Mouse (Mus musculus): ENCODE results near the gene Haus6.
"Not testable (repeated sequence)": the region's sequence is repeated elsewhere in the genome, so short reads cannot be mapped to it uniquely, and the experiment has no call there.

Gene Haus6

GRCm38 (mm10) chr4:86611524-86612288 is at the start of gene Haus6:
Haus6 (minus strand) TSS chr4:86612055.
- in situ Hi-C loops (cut with MboI, MseI), result loop anchor here (5.0 to 10.0 kb wide), 2 partner anchors 34 to 83 kb away; partner anchors contain the start of gene Rraga (in 1 of the 2)

DNA sequence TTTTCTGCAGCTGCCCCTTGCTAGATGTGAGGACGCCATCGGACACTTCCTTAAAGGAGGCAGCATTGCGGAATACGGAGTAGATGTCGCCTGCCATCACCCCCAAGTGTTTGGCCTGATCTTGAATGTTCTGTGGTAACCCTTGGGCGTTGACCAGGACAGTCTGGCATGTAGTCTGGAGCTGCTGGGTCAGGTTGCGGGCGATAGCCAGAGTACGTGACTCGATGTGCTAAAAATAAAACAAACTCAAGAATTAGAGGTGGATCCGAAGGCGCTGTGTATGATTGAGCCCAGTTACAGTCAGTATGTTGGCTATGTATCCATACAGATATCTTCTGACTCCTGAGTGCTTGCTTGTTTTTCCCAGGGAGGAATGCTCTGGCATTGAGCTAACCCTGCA is 45.3 kb upstream of the Haus6 start:
- in situ Hi-C loops (cut with MboI, MseI), result loop anchor here in 1 of 2 experiments (5.0 kb wide), 1 partner anchor 40 kb away; no protein-coding TSS in a partner anchor

- in situ Hi-C loops (cut with MboI, MseI), result loop anchor here in 1 of 2 experiments (5.0 kb wide), 1 partner anchor 41 kb away; no protein-coding TSS in a partner anchor
Observed at GRCm38 (mm10) chr4:86656410-86656809, 44.6 kb upstream of the Haus6 start.

- in situ Hi-C loops (cut with MboI, MseI), result loop anchor here in 1 of 2 experiments (5.0 kb wide), 1 partner anchor 40 kb away; no protein-coding TSS in a partner anchor
Observed at GRCm38 (mm10) chr4:86651686-86652384, 40.0 kb upstream of the Haus6 start.

DNA sequence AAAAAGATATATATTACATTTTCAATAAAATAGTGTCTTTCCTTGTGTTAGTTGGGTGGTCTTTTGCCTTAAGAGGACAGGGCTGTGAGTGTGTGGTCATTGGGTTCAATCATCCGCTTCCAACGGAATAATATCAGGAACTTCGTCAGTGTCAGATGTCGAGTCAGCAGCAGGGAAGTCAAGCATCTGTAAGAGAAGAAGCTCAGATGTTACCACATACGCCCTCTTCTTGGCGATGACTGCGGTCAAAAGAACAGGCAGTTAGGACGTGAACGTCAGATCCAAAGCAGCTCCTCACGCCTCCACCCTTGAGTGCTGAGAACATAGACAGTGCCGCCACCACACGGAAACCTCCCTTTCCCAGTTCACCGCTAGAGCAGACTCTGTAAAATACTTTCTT is 36.5 kb upstream of the Haus6 start:
- in situ Hi-C loops (cut with MboI, MseI), result not testable (repeated sequence)

DNA sequence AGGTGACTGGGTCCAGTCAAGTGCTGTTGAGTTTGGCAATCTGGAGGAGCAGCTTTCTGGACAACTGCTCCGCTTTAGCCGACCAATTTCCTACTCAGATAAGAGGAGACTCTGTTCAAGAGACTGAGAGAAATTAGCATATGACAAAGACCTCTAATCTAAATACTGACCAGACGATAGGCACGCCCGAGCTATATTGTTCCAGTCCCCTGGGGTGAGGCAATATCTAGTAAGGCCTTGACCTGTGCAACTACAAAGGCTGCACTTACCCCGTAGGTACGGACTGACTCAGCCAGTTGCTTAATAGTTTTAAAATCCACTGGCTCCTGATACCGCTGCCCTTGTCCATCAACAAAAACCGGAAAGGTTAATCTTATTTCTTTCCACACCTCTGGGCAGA is 25.7 kb upstream of the Haus6 start:
- in situ Hi-C loops (cut with MboI, MseI), result not testable (repeated sequence)

DNA sequence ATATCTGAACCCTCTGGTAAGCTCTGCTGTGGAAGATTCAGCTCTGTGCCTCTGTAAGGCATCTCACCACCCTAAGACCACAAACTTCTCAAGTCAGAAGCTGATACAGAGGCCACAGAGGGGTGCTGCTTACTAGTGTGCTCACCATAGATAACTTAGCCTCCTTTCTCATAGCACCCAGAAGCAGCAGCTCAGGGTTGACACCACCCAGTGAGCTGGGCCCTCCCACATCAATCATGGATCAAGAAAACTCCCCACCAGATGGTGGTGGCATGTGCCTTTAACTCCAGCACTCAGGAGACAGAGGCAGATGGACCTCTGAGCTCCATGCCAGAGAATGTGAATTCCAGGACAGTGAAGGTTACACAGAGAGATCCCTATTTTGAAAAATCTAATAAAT is 23.0 kb upstream of the Haus6 start:
- in situ Hi-C loops (cut with MboI, MseI), result not testable (repeated sequence)

DNA sequence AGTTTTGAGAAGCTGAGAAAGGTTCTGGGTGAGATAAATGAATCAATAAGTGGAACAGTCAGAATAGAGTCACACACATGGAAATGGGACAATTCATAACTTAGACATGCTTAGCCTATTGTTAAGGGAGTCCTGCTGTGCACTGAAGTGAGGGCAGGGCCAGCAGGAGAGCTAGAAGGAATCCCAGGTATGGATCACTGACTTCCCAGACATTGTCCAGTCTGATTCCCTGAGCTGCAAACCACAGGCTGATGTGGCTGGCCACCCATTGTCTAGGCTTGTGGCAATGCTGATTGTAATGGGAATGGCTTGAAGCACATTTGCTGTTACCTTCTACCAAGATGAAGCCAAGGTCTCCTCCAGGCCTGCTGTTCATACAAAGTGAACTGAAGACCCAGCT is 22.5 kb upstream of the Haus6 start:
- in situ Hi-C loops (cut with MboI, MseI), result not testable (repeated sequence)

- in situ Hi-C loops (cut with MboI, MseI), result not testable (repeated sequence)
Observed at GRCm38 (mm10) chr4:86632556-86632955, 20.7 kb upstream of the Haus6 start.

GRCm38 (mm10) chr4:86631831-86632230 is 20.0 kb upstream of the Haus6 start:
- in situ Hi-C loops (cut with MboI, MseI), result no loop called here

DNA sequence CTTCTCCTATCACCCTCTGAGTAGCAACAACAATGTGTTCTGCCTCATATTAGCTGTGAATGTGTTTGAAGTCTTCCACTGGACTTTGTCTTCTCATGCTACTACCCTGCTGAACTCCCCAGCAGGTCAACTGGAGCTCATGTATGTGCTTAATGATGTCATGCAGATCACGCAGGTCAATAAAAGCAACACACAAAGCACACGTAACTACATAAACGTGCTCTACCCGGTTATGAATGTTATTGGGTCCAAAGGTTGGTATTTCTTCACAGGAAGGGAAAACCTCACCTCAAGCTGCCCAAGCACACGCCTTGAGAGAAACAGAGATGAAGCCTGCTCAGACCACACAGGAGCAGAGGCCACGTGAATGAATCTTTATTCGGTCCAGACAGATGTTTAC is 14.6 kb upstream of the Haus6 start:
- in situ Hi-C loops (cut with MboI, MseI), result loop anchor here (5.0 kb wide), 1 partner anchor 36 kb away; no protein-coding TSS in a partner anchor

DNA sequence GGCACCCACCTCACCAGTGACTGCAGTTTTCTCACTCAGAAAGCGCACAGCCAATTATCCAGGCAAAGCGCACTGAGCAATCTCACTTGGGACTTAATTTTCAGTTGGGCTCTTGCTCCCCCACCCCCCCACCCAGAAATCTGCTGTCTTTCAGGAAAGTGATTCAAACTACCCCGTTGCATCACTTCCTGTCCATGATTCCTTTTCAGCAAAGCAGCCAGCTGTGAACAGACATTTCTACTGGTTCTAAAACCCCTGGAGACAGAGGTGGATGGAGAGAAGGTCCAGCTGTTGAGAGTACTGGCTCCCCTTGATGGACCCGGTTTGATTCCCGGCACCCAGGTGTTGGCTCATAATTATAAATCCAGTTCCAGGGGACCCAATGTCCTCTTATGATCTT is 13.6 kb upstream of the Haus6 start:
- in situ Hi-C loops (cut with MboI, MseI), result loop anchor here (5.0 kb wide), 1 partner anchor 37 kb away; no protein-coding TSS in a partner anchor

DNA sequence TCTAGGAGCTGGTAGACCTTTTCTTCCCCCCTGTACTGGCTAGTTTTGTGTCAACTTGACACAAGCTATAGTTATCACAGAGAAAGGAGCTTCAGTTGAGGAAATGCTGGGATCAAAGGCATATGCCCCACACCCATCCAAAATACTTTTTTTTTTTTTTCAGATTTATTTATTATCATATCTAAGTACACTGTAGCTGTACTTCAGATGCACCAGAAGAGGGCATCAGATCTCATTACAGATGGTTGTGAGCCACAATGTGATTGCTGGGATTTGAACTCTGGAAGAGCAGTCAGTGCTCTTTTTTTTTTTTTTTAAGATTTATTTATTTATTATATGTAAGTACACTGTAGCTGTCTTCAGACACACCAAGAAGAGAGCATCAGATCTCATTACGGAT is 10.7 kb upstream of the Haus6 start:
- in situ Hi-C loops (cut with MboI, MseI), result not testable (repeated sequence)

- in situ Hi-C loops (cut with MboI, MseI), result no loop called here
Observed at GRCm38 (mm10) chr4:86622116-86622515, 10.3 kb upstream of the Haus6 start.

DNA sequence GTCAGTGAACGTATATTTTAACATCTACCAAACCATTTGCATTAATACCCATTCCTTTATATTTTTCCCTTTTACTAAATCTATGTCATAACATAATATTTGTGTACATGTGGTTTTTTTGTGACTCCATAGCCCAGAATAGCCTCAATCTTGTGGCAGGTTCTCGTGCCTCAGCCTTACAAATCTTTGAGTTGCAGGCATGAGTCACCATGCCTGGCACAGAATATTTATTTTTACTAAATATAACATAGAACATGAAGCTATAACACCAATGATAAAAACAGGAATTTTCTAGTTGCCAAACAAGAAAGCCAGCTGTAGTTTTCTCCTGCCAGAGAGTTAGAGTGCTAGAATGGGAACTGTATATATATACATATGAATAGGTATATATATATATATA is 8.7 kb upstream of the Haus6 start:
- in situ Hi-C loops (cut with MboI, MseI), result no loop called here

DNA sequence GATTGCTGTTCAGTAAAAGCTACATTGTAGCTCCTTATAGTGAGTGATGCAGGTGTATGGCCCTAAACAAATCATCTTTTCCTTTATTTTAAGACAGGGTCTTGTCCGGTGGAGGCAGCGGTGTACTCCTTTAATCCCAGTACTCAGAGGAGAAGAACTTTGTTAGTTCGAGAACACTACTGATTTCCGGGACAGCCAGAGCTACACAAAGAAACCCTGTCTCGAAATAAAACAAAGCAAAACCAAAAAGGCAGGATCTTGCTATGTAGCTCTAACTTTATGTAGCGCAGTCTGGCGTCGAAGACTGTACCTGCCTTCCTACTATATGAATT is 400 bp upstream of the Haus6 start:
- in situ Hi-C loops (cut with MboI, MseI), result loop anchor here (5.0 to 10.0 kb wide), 2 partner anchors 35 to 83 kb away; partner anchors contain the start of gene Rraga (in 1 of the 2)

DNA sequence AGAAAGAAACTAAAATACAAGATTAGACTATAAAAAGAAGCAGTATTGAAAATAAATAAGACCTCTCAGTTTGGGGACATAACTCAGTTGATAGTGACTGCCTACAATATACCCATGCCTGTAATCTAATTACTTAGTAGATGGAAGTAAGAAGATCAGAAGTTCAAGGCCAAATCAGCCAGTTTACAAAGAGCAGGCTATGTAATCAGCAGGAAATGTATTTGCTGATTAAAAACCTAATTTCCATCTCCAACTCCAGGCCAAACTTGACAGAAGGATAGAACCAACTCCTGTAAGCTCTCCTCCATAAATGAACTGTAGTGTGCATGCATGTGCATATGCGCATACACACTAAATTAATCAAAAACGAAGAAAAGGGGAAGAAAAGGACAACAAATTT is 20.6 kb downstream of the Haus6 start:
- in situ Hi-C loops (cut with MboI, MseI), result no loop called here

- in situ Hi-C loops (cut with MboI, MseI), result no loop called here
Observed at GRCm38 (mm10) chr4:86588236-86588635, 23.6 kb downstream of the Haus6 start.

- in situ Hi-C loops (cut with MboI, MseI), result no loop called here
Observed at GRCm38 (mm10) chr4:86580591-86580990, 31.3 kb downstream of the Haus6 start.

DNA sequence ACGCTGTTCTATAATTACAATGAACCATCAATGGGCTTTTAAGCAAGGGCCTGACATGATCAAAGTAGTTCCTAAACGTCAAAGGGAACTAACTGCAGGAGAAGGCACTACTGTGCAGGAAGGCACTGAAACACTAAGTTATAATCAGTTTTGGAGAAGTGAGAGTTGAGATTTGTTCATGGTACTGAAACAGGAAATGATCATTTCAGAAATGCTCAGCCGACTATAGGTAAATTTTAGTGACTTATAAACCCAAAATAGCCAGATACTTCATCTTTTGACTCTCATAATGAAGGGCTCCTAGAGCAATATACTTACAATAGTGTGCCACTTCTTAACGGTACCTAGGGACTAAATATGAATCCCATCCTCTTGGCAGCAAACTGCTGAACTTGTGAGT is 31.8 kb downstream of the Haus6 start:
- in situ Hi-C loops (cut with MboI, MseI), result no loop called here

DNA sequence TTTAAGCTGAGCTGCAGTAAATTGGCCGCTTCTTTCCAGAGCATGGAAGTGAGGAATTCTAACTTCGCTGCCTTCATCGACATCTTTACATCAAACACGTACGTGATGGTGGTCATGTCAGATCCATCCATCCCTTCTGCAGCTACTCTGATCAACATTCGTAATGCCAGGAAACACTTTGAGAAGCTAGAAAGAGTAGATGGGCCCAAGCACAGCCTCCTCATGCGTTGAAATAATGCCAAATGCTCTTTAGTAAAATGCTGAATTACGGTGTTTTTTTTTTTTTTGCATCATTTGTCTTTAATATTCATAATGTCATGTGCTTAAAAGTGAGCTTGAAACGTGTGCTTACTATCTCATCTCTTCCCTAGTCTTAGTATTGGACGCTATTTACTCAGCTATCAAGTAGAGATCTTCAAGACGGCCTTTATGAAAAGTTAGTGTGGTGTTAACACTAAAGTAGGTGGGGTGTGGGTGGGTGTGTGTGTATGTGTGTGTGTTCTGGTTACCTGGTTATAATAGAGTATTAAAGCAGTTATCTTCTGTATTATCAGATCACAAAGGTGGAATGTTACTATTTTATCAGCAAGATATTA is 35.1 kb downstream of the Haus6 start:
- in situ Hi-C loops (cut with MboI, MseI), result loop anchor here (5.0 to 10.0 kb wide), 2 partner anchors 36 to 268 kb away; partner anchors contain the start of gene Haus6 (in 1 of the 2)

GRCm38 (mm10) chr4:86576120-86576541 is 35.7 kb downstream of the Haus6 start:
- in situ Hi-C loops (cut with MboI, MseI), result loop anchor here (5.0 to 10.0 kb wide), 2 partner anchors 36 to 269 kb away; partner anchors contain the start of gene Haus6 (in 1 of the 2)

Data from T-helper 17 cell (primary cell).